Mouse (Mus musculus) testis, adult 2 months (tissue): ENCODE data around the gene Iqcf1.

ENCODE experiments used
- CTCF ChIP-seq: fragments of 200-500 bp; IDR thresholded peaks from 2 replicates; pipeline ENCODE4 v1.5.1; 2012; ENCODE audit warnings: low read depth, mild to moderate bottlenecking, inconsistent platforms, low read length, moderate library complexity; ENCODE audit not compliant: control insufficient read depth, insufficient read depth, insufficient replicate concordance
- POLR2A ChIP-seq: fragments of 200-500 bp; IDR thresholded peaks from 2 replicates; pipeline ENCODE4 v1.6.1; 2012; ENCODE audit warnings: low read depth, mild to moderate bottlenecking, inconsistent platforms, low read length, moderate library complexity; ENCODE audit not compliant: control insufficient read depth

- no peak for TF ChIP-seq CTCF
- TF ChIP-seq POLR2A, result no peak
Observed at GRCm38 (mm10) chr9:106481676-106482075, 18.1 kb upstream of the Iqcf1 start.
